ENCODE assay signal across 8 mouse cellular contexts in the genomic region with DNA sequence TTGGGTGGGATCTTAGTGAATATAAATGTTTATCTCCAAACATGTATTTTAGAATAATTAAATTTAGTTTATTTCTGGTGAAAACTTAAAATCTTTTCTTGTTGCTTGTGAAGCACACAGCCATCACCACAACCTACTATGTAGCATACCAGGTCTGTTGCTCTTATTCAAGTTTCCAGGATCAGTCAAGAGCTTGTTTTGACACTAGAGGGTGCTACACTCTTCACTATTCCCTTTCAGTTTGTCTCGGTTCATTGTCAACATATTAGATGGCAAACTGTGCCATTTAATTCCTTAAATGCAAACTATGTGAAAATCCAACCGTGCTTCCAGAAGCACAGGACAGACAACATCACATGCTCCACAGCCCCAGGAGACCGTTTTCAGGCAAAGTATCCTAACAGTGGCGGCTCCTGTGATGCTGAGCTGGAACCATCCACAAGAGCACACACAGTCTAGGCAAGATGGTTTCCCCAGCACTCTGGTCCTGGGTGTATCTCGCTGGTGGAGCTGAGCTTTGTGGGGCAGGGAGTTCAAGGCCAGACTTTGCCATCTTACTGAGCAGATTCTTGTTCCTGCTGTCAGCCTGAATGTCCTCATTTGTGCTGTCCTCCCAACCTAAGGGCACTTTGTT. TPM values are rescaled to one million over a fixed set of nuclear protein-coding genes. Genes with fewer than 3 reads are reported as not detected.
A peak's percentile ranks its signal among the peaks of the same experiment; 100 is the strongest.
DNase-seq lines count a peak whose midpoint lies in the region; ATAC-seq and TF ChIP-seq lines count a peak whose summit lies in the region.

No protein-coding gene starts in this region.

- ATAC-seq in forebrain, embryonic 13.5 days: 0 out of 2 replicates have a peak, but pooled peaks have one; percentile 57
- ATAC-seq in forebrain, embryonic 15.5 days (replicated peaks): no peak
- no peak; the same call in 1 of the 2 replicates for ATAC-seq in liver, embryonic 11.5 days (replicated peaks; ENCODE audit: low FRiP score)

- H3K27ac ChIP-seq in forebrain, embryonic 13.5 days: no peak overlapping the region
- no peak overlapping the region for H3K27ac ChIP-seq in forebrain, embryonic 15.5 days (replicated peaks)
- no peak overlapping the region for H3K27ac ChIP-seq in liver, adult 2 months (replicated peaks; ENCODE audit: insufficient read depth, low read depth, low read length)
- no peak overlapping the region for H3K27ac ChIP-seq in liver, embryonic 11.5 days (ENCODE audit: low read depth, low read length)

- H3K4me2 ChIP-seq in forebrain, embryonic 13.5 days: no peak overlapping the region
- H3K4me2 ChIP-seq in forebrain, embryonic 15.5 days (replicated peaks): no peak overlapping the region
- H3K4me2 ChIP-seq in liver, embryonic 11.5 days: no peak overlapping the region

- H3K4me3 ChIP-seq in forebrain, embryonic 13.5 days: no peak overlapping the region
- no peak overlapping the region for H3K4me3 ChIP-seq in forebrain, embryonic 15.5 days
- H3K4me3 ChIP-seq in liver, adult 2 months (ENCODE audit: insufficient read depth, low read depth, low read length): no peak overlapping the region
- no peak overlapping the region for H3K4me3 ChIP-seq in liver, embryonic 11.5 days (ENCODE audit: low read depth, low read length)

- H3K4me1 ChIP-seq in forebrain, embryonic 13.5 days: no peaks in the 10 kb centered on the region
- H3K4me1 ChIP-seq in forebrain, embryonic 15.5 days: no peaks in the 10 kb centered on the region
- no peaks in the 10 kb centered on the region for H3K4me1 ChIP-seq in liver, adult 2 months (ENCODE audit: control insufficient read depth, insufficient read depth, low read length)
- H3K4me1 ChIP-seq in liver, embryonic 11.5 days (replicated peaks; ENCODE audit: control insufficient read depth, insufficient read depth, low read length): no peaks in the 10 kb centered on the region

- H3K79me2 ChIP-seq in liver, adult 2 months (ENCODE audit: control insufficient read depth, insufficient read depth, low read length): no peaks in the 10 kb centered on the region

- no peaks in the 10 kb centered on the region for H3K27me3 ChIP-seq in forebrain, embryonic 13.5 days
- H3K27me3 ChIP-seq in forebrain, embryonic 15.5 days: no peaks in the 10 kb centered on the region
- H3K27me3 ChIP-seq in liver, adult 2 months (ENCODE audit: control insufficient read depth, insufficient read depth, low read length): no peaks in the 10 kb centered on the region
- no peaks in the 10 kb centered on the region for H3K27me3 ChIP-seq in liver, embryonic 11.5 days (replicated peaks; ENCODE audit: control insufficient read depth, insufficient read depth, low read length)

- peaks cover 46% of the 10 kb centered on the region for H3K36me3 ChIP-seq in forebrain, embryonic 13.5 days (ENCODE audit: poor library complexity, severe bottlenecking)
- peaks cover 13% of the 10 kb centered on the region for H3K36me3 ChIP-seq in forebrain, embryonic 15.5 days
- H3K36me3 ChIP-seq in liver, adult 2 months (ENCODE audit: control insufficient read depth, insufficient read depth, low read length): no peaks in the 10 kb centered on the region
- peaks cover 8% of the 10 kb centered on the region; the same call in 1 of the 2 replicates for H3K36me3 ChIP-seq in liver, embryonic 11.5 days (ENCODE audit: control insufficient read depth, insufficient read depth, low read length)

- TF ChIP-seq CTCF in liver, adult 2 months (IDR thresholded peaks at IDR 0.05; ENCODE audit: low read depth, low read length): peak; percentile 47

- peak; percentile 57 for DNase-seq in liver, adult 2 months (ENCODE audit: extremely low read depth, low read depth, low spot score)
- DNase-seq in liver, embryonic 11.5 days (ENCODE audit: low spot score): no peak
- peak; percentile 16 for DNase-seq in c-Kit-positive CD71-positive TER-119-positive erythroid progenitor cells, embryonic 14.5 days (ENCODE audit: low spot score)
- peak; percentile 53 for DNase-seq in lung, postnatal 10 days
- DNase-seq in ovary, postnatal 14 days (ENCODE audit: low spot score): no peak
- no peak for DNase-seq in spleen, adult 18-20 months

- H3K9ac ChIP-seq in forebrain, embryonic 13.5 days: no peak overlapping the region
- no peak overlapping the region for H3K9ac ChIP-seq in forebrain, embryonic 15.5 days (replicated peaks)
- H3K9ac ChIP-seq in liver, adult 2 months (ENCODE audit: low read depth, low read length): no peak overlapping the region
- H3K9ac ChIP-seq in liver, embryonic 11.5 days (ENCODE audit: low read depth, low read length): no peak overlapping the region

- no peak for TF ChIP-seq POLR2A in liver, adult 2 months (IDR thresholded peaks at IDR 0.05; ENCODE audit: extremely low read depth, insufficient read depth, low read length)

- H3K9me3 ChIP-seq in forebrain, embryonic 13.5 days (replicated peaks): no peaks in the 10 kb centered on the region
- no peaks in the 10 kb centered on the region for H3K9me3 ChIP-seq in forebrain, embryonic 15.5 days
- H3K9me3 ChIP-seq in liver, embryonic 11.5 days (ENCODE audit: control insufficient read depth, low read length): no peaks in the 10 kb centered on the region

- WGBS in forebrain, embryonic 13.5 days: 49% methylated on average over 5 of the region's 5 CpGs
- WGBS in forebrain, embryonic 15.5 days: 43% methylated on average over 5 of the region's 5 CpGs
- 35% methylated on average over 5 of the region's 5 CpGs for WGBS in liver, adult 2 months
- WGBS in liver, embryonic 11.5 days: 53% methylated on average over 5 of the region's 5 CpGs

RNA-seq across cellular contexts. Expression of a gene that starts 11.6 kb away (rescaled TPM):
- polyA plus RNA-seq in forebrain, embryonic 13.5 days (2015; fragmentation: Nextera tagmentation; extraction: Ambion mirVana): 273 and 275 TPM in 2 replicates
- polyA plus RNA-seq in forebrain, embryonic 15.5 days (2015; fragmentation: Nextera tagmentation; extraction: Ambion mirVana): 181 and 185 TPM in 2 replicates
- 11.5 and 19.6 TPM in 2 replicates for total RNA-seq in liver, adult 2 months (2014; rRNA removed)
- polyA plus RNA-seq in liver, adult 2 months (2012; rRNA removed): 3.2 and 3.5 TPM in 2 replicates
- 309 and 318 TPM in 2 replicates for polyA plus RNA-seq in liver, embryonic 11.5 days (2014; fragmentation: Nextera tagmentation; extraction: Ambion mirVana)

RNA-seq across cellular contexts. Expression of a gene that starts 11.7 kb away (rescaled TPM):
- 18.6 and 20.5 TPM in 2 replicates for polyA plus RNA-seq in forebrain, embryonic 13.5 days (2015; fragmentation: Nextera tagmentation; extraction: Ambion mirVana)
- 20.8 and 21.7 TPM in 2 replicates for polyA plus RNA-seq in forebrain, embryonic 15.5 days (2015; fragmentation: Nextera tagmentation; extraction: Ambion mirVana)
- total RNA-seq in liver, adult 2 months (2014; rRNA removed): 12.4 and 12.6 TPM in 2 replicates
- polyA plus RNA-seq in liver, adult 2 months (2012; rRNA removed): 4.5 and 5.6 TPM in 2 replicates
- polyA plus RNA-seq in liver, embryonic 11.5 days (2014; fragmentation: Nextera tagmentation; extraction: Ambion mirVana): 13.2 and 13.4 TPM in 2 replicates

RNA-seq across cellular contexts. Expression of a gene that starts 53.8 kb away (rescaled TPM):
- 48.3 and 56.8 TPM in 2 replicates for polyA plus RNA-seq in forebrain, embryonic 13.5 days (2015; fragmentation: Nextera tagmentation; extraction: Ambion mirVana)
- polyA plus RNA-seq in forebrain, embryonic 15.5 days (2015; fragmentation: Nextera tagmentation; extraction: Ambion mirVana): 54.1 and 57.0 TPM in 2 replicates
- 4.5 and 7.6 TPM in 2 replicates for total RNA-seq in liver, adult 2 months (2014; rRNA removed)
- 8.2 and 9.4 TPM in 2 replicates for polyA plus RNA-seq in liver, adult 2 months (2012; rRNA removed)
- 30.0 and 31.7 TPM in 2 replicates for polyA plus RNA-seq in liver, embryonic 11.5 days (2014; fragmentation: Nextera tagmentation; extraction: Ambion mirVana)

RNA-seq across cellular contexts. Expression of a gene that starts 54.0 kb away (rescaled TPM):
- polyA plus RNA-seq in forebrain, embryonic 13.5 days (2015; fragmentation: Nextera tagmentation; extraction: Ambion mirVana): 27.3 and 30.7 TPM in 2 replicates
- 33.4 and 34.5 TPM in 2 replicates for polyA plus RNA-seq in forebrain, embryonic 15.5 days (2015; fragmentation: Nextera tagmentation; extraction: Ambion mirVana)
- total RNA-seq in liver, adult 2 months (2014; rRNA removed): 4.2 and 5.4 TPM in 2 replicates
- polyA plus RNA-seq in liver, adult 2 months (2012; rRNA removed): 4.2 and 4.5 TPM in 2 replicates
- polyA plus RNA-seq in liver, embryonic 11.5 days (2014; fragmentation: Nextera tagmentation; extraction: Ambion mirVana): 47.1 and 47.3 TPM in 2 replicates

Comparison
In these comparisons a context has a peak if more than half of its experiments do, and no peak if none do; other contexts are left out.
1. DNase-seq: peak in liver, adult 2 months (single experiment), c-Kit-positive CD71-positive TER-119-positive erythroid progenitor cells, embryonic 14.5 days (single experiment) and lung, postnatal 10 days (single experiment); none in liver, embryonic 11.5 days (single experiment), ovary, postnatal 14 days (single experiment) and spleen, adult 18-20 months (0 of 2).
2. RNA of a gene that starts 11.6 kb away (polyA plus RNA-seq): 309 to 318 TPM in liver, embryonic 11.5 days, 273 to 275 TPM in forebrain, embryonic 13.5 days and 181 to 185 TPM in forebrain, embryonic 15.5 days; 3.2 to 3.5 TPM in liver, adult 2 months; every median in the first group is over 10 times any median in the second.